Mouse (Mus musculus) liver (tissue): ENCODE results near the gene Nudt6.

ENCODE experiments used
- DNase-seq: peaks from one replicate; pipeline ENCODE4 v3.0.0-alpha.2; 2020; ENCODE audit warnings: mixed read lengths

The Nudt6 gene

DNA sequence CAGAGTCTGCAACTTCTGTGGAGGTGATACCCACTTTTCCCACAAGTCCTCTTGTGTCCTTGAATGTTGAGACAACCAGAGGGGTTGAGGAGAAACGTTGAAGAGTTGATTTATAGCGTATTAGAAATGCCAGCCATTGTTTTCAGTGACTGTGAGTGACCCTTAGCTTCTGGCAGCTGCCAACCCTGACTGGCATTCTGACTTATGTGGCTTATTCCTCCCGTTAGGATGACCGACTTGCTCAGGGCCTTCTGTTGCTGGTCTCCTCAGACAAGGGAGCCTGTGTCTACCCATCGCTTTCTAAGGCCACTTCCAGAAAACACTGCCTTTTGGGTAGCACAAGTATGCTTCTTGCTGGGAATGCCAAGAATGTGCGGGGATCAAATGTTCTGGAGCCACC lies 38.6 kb downstream of the Nudt6 start:
- no peak for DNase-seq

DNA sequence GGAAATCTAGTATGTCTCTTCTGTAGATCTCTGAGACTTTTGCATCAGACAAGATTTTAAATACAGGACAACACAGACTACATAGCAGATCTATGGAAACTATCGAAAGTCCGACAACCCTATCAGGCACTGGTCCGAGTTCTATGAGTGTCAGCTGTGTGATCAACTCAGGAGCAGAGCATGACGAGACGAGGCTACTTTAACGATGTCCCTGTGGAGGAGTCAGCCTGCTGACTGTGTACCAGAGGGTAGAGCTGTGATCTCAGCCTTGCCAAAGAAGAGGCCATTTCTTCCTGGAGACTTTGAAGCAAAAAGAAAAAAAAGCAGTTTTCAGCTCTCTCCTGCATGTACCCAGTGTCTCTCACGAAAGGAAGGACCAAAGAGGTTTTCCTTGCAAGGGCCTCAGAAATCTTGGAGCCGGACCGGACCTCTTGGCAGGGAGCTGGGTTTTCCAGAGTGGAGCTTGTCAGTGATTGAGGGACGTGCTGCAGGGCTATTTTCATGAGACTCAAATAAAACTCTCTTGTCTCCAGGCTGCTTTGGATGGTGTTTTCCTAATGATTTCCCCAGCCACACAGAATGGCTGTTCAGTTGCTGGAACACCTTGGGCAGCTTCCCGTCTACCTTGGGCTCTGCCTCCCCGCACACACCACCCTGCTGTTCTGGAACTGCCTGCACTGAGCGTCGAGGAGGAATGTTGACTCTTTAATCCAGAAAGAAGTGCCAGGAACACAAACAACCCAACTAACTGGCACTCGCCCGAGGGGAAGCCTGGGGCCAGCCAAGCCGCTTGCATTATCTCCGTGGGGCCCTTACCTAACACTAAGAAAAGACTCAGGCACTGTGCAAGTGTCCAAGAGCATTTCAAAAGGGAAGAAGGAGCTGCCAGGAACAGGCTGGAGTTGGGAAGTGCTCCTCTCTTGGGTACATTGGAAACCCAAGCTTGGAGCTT lies 39.8 kb downstream of the Nudt6 start:
- DNase-seq: no peak

DNA sequence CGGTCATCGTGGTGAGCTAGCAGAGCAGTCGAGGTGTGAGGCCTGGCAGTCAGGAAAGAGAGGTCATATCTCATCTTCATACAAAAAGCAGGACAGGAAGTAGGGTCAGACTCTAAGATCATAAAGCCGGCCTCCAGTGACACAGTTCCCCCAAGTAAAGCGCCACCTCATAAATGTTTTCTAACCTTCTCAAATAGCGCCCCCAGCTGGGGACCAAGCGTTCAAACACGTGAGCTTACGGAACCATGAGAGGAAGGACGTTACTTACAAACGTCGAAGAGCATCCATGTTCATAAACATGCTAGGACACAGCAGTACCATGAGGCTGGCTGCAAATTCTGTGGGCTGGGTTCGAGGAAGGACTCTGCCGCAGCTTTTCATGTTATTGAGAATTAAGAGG lies 40.8 kb downstream of the Nudt6 start:
- DNase-seq: peak; percentile 23

DNA sequence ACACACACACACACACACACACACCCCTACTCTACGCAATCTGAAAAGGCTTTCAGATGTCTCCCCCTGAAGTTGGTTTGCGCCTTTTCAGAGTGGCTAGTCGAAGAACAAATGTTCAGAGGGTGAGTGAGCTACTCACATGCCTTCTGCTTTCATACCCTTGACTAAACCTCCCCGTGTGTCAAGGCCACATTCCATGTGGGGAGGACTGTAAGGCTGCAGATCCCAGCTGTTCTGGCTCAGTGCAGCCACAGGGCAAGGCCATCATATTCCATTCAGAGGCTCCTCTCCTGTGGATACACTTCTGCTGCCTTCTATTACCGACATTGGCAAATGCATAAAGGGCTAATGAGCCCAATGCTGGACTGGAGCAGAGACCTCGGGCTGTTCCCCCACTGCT lies 41.6 kb downstream of the Nudt6 start:
- DNase-seq: no peak

DNA sequence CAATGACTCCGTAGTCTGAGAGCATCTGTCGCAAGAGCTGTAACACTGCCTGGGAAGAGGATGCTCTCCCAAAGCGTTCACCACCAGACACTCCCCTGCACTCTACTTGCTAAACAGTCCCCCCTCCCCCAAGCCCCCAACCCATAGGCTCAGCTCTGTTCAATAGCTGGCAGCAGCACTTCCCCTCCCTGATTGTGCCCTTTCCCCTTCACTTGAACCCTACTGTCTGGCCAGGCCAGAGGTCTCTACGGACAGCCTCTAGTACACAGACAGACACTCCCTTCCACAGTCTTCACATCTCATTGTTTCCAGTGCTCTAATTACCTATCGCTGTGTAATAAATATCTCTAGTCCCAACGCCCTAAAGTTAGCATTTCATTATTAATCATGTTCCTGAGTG lies 42.1 kb downstream of the Nudt6 start:
- DNase-seq: no peak

DNA sequence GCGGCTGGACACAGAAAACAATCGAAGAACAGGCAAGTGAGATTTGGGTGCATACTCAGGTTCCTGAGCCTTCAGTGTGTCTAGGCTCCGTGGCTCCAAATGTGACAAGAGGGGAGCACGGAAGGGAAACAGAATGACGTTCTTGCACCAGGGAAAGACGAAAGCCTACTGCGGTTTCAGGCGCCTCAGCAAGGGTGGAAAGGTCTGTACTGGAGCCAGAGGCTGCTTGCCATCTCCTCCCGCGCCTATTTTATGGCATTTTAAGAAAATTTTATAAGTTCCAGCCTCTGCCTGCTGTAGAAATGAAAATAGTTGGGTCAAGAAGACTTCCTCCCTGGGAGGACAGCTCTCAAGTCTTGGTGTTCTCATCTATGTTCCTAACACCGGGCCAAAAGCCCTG lies 46.3 kb downstream of the Nudt6 start:
- no peak for DNase-seq

DNA sequence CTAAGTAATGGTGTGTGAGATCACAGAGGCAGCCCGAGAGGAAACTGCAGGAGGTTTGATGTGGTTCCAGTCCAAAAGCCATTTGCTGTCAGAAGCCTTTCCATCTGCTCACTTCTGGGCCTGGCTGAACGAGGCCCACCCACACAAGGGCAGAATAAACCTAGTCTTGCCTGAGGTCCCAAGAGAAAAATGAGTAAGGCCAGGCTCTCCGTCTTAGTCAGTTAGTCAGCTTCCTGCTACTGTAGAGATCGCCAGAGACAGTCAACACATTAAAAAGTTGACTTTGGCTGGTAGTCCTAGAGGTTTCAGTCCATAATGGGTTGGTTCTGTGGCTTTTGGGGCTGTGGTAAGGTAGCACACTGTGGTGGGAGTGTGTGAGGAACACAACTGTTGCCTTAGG lies 49.6 kb downstream of the Nudt6 start:
- no peak for DNase-seq

DNA sequence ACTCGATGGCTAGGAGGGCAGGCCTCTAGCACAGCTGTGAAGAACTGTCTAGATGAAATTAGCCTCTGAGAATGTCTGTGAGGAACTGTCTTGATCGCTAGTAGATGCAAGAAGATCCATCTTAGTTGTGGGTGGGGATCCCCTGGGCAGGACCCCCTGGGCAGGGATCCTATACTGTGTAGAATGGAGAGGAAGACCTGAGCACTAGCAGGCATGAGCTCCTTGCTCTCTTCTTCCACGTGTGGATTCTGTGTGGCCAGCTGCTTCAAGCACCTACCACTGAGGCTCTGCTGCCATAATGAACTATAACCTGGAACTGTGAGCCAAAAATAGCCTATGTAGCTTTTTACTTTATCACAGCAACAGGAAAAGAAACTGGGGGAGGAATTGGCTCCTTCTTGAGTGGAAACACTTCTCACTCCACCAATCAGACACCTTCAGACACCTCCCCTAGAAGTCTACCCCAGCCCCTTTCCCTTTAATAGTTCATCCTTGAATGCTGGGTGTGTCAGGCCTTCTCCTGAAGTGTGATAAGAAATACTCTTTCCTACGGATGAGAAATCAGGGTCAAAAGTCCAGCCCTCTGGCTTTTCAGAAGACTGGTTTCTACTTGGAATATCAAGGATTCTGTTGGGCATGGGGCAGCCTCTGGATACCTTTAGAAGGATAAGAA lies 53.5 kb downstream of the Nudt6 start:
- no peak for DNase-seq

DNA sequence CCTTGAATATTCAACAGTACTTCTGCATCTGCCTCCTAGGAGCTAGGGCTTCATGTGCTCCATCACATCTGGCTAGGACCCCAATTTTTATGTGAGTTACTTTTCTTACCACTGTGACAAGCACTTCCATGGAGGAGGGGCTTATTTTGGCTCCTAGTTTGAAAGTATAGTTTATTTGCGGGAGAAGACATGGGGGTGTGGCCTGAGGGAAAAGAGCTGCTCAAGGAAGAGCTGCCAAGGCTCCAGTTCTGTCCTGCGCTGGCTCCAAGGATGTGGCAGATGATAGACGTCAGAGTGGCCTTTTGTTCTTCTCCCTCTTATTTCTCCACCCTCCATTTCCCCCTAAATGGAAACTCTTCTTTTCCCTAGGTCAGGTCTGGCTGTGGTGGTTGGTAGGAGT lies 54.0 kb downstream of the Nudt6 start:
- no peak for DNase-seq

DNA sequence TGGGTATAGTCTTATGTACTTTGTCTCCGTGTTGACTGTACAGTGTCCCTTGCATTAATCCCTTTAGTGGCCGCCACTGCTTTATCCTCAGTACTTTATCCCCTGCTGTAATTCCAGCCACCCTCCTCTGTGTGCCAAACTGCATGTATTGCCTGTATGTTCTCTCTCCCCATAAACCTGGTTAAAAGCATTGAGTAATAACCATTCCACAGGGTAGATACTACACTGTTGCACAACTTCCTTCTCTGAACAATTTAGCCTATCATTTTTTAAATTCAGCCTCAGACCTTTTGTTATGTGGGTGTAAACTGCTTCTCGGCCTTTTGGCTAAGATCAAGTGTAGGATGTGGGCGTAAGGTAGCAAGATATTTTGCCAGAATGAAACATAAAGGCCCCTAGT lies 54.9 kb downstream of the Nudt6 start:
- no peak for DNase-seq

DNA sequence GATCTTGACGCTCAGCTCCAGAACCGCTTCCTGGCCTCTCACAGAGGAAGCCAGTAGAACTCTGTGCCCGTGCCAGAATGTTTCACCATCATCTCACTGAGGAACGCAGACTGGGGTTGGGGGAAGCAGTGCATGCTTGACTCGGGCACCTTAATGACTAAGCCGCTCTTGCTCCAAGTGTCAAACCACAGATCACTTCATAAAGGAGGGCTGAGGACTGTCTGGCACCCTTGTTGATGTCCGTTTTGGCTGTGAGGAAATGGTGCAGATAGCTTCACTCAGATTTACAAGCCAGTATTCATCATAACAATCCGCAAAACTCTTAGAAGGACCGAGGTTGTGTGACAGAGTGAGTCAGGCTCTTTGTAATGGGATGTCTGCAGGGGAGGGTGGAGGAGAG lies 59.3 kb downstream of the Nudt6 start:
- no peak for DNase-seq
